Mouse (Mus musculus) adrenal gland, adult 18-20 months (tissue): Measurements from ENCODE around the gene Tmprss3. TPM values are rescaled to one million over a fixed set of nuclear protein-coding genes. Genes with fewer than 3 reads are reported as not detected.

Source experiments
- DNase-seq, 2 experiments: peaks; one replicate each; pipeline ENCODE4 v3.0.0; 2021 to 2022; ENCODE audit warnings: low spot score in 2 of 2
- long read RNA-seq, 2 experiments: library from polyadenylated mRNA; stranded (forward); transcript quantifications; one replicate each; pipeline ENCODE4 v2.0.0; 2021
- total RNA-seq, 2 experiments: library from RNA; stranded (reverse); gene quantifications; 1 replicate in 1 of 2; 2 replicates in 1 of 2; pipeline ENCODE4 v1.2.3; 2021

The Tmprss3 gene
- total RNA-seq = not detected
- long read RNA-seq, experiment 1 = 0 reads
- long read RNA-seq, experiment 2 = 0 reads

GRCm38 (mm10) chr17:31198877-31199276 is at the start of gene Tmprss3:
Gene Tmprss3, minus strand, starts transcription at chr17:31198977.
- no peak for DNase-seq

GRCm38 (mm10) chr17:31247144-31247543 is 48.4 kb upstream of the Tmprss3 start:
- no peak for DNase-seq

GRCm38 (mm10) chr17:31245321-31245720 is 46.5 kb upstream of the Tmprss3 start:
- no peak for DNase-seq

- no peak for DNase-seq
Observed at GRCm38 (mm10) chr17:31242764-31243163, 44.0 kb upstream of the Tmprss3 start.

- DNase-seq = no peak
Observed at GRCm38 (mm10) chr17:31241156-31241555, 42.4 kb upstream of the Tmprss3 start.

- DNase-seq = no peak
Observed at GRCm38 (mm10) chr17:31238234-31239020, 39.6 kb upstream of the Tmprss3 start.

- DNase-seq = no peak
Observed at GRCm38 (mm10) chr17:31235915-31236314, 37.1 kb upstream of the Tmprss3 start.

GRCm38 (mm10) chr17:31232251-31233010 is 33.7 kb upstream of the Tmprss3 start:
- no peak for DNase-seq

GRCm38 (mm10) chr17:31231780-31232179 is 33.0 kb upstream of the Tmprss3 start:
- DNase-seq = no peak

GRCm38 (mm10) chr17:31226931-31227330 is 28.2 kb upstream of the Tmprss3 start:
- DNase-seq = no peak

- DNase-seq = no peak
Observed at GRCm38 (mm10) chr17:31226368-31226767, 27.6 kb upstream of the Tmprss3 start.

GRCm38 (mm10) chr17:31224591-31224990 is 25.8 kb upstream of the Tmprss3 start:
- no peak for DNase-seq

GRCm38 (mm10) chr17:31223835-31224234 is 25.1 kb upstream of the Tmprss3 start:
- no peak for DNase-seq

- no peak for DNase-seq
Observed at GRCm38 (mm10) chr17:31222810-31223310, 24.1 kb upstream of the Tmprss3 start.

GRCm38 (mm10) chr17:31216068-31216955 is 17.5 kb upstream of the Tmprss3 start:
- DNase-seq = peak in 1 of 2 experiments; percentile 13

- DNase-seq = no peak
Observed at GRCm38 (mm10) chr17:31211881-31212280, 13.1 kb upstream of the Tmprss3 start.

- DNase-seq = no peak
Observed at GRCm38 (mm10) chr17:31210299-31210698, 11.5 kb upstream of the Tmprss3 start.

GRCm38 (mm10) chr17:31209376-31209930 is 10.7 kb upstream of the Tmprss3 start:
- DNase-seq = no peak

- DNase-seq = no peak
Observed at GRCm38 (mm10) chr17:31208654-31209053, 9.9 kb upstream of the Tmprss3 start.

GRCm38 (mm10) chr17:31207771-31208334 is 9.1 kb upstream of the Tmprss3 start, which contains the start of gene Ubash3a:
Gene Ubash3a, plus strand, starts transcription at chr17:31207873.
- no peak for DNase-seq
